Mouse (Mus musculus) kidney, adult 9 months (tissue): ENCODE measurements around the gene Gm9817.

Source experiments
- DNase-seq: peaks from one replicate; pipeline ENCODE4 v3.0.0; 2022

Gene Gm9817

DNA sequence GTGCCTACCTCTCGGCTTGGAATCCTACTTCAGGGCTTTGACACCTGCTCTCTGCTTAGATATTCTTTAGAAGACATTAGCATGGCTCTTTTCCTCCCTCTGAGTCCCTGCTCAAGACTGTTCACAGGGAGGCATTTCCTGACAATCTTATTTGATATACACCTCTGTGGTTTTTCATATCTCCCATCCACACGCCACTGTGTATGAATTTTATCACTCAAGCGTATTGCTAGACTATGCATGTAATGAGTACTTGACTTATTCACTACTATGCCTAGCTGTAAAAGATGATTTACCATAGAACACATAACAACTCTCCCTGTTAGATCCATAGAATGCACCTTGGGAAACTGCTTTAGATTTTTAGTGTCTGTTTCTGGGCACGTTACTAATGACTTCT is 14.3 kb downstream of the Gm9817 start:
- DNase-seq, result no peak

DNA sequence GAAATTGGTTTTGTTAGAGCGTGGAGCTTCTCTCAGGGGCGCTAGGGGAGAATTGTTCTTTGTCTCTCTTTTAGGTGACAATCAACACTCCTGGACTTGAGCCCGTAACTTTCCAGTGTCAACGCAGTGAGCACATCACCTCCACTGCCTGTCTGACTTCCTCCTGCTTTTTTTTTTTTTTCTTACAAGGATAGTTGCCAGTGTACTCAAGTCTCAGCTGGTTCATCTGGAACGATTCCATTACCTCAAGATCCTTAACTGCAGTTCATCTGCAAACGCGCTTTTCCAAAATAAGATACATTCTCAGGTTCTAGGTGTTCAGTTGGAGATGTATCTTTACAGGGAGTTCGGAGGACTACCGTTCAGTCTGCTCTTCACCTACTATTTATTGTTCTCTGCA is 16.5 kb downstream of the Gm9817 start:
- no peak for DNase-seq

DNA sequence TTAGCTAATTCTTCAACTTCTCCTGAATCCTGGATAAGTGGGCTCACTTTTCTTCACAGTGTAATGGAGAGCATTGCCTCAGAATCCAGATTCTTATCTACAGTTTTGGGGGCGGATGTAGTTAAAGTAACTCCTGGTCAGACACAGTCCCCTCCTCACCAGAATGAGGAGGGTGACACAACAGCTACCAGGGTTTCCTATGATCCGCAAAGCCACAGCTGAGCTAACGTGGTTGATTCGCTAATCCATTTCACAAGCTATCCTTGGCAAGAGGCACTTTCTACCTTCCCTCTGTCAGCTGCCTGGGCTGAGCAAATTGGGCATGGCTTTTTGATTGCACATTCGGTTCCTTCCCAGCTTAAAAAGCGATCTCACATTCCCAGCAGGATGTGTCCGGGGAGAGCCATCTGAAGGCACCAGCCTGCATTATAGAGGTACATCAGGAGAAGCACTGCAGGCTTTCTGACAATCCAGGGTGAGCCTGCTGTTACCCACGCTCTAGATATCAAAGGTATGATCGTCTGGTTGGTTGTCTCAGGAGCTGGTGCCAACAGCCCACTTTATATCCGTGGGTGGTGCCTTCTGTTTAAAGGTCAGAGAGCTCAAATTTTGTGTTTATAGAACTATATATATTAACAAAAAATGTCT is 21.2 kb downstream of the Gm9817 start:
- DNase-seq, result no peak

DNA sequence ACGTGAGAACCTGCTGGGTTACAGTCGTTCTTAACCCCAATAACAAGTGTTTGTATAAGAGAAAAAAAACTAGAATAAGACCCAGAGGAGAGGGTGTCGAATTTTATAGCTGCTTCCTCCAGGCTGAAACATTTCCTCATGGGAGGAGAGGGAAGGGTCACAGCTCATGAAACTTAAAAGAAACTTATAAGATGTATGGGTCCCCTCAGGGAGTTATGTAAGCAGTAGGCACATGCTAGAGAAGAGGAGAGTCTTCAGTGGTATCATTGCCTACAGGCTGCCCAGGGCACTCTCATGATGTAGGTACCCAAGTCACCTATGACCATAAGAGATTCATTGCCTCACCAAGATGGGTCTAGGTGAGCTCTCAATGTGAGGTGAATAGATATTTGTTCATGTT is 28.0 kb downstream of the Gm9817 start:
- no peak for DNase-seq

DNA sequence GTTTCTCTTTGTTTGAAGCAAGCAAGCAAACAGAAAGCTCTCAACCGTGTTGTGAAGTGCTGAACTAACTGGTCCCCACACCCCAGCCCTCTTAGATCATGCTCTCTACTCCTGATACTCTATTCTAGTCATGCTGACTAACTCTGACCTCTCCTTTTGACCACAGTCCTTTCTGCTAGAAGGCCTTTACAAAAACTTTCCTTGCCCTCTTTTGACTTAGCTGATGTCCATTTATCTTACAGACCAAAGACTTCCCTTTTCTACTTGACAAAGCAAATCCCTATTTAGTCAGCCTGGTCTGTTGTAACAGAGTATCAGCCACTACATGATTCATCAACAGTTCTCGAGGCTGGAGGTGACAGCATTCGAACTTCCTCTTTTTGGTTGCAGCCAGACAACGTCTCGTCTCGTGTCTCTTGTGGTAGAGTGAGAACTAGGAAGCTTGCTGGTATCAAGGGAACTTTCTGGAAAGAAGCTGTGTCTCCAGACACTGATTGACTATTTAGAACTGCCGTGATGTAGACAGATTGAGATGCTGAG is 30.4 kb downstream of the Gm9817 start:
- DNase-seq, result no peak

DNA sequence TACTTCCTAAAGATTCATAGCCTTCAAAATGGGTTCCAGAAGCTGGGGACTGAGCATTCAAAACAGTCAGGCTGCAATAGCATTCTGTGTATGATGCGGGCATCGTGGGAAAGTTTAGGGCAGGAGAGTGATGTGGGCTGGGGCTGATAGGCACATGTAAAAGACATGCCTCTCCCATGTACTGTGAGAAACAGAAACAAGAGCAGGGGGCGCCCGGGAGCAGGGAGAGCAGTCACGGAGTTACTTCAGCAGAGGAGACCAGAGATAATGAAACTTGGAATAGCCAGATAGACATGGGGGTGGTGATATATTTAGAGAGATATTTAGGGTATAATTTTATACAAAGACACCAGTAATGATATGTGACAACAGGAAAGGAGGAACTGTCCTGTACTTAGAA is 39.9 kb downstream of the Gm9817 start:
- no peak for DNase-seq

DNA sequence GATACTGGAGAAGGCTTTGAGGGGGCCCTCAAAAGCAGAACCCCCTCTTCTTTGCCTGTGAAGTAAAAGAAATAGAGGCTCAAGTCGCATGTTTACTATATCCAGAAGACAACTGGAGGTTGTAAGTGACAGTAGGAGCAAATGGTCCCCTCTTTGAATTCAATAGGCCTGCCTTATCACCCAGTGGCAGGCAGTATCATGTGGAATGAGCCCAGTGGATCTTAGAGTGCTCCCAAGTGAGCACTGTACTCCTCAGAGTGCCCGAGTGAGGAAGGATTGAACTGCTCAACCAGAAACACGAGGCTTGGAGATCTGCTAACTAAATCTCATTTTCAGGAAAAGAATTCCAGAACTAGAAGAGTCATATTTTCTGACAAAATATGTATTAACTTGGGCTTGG is 40.3 kb downstream of the Gm9817 start:
- DNase-seq, result no peak
